Mouse (Mus musculus) forebrain, embryonic 12.5 days (tissue): ENCODE measurements around the gene Cenpa. TPM values are rescaled to one million over a fixed set of nuclear protein-coding genes. Genes with fewer than 3 reads are reported as not detected.

Experiments used
- ATAC-seq: fragments of 200-750 bp; cut with Nextera tagmentation; 2 replicates; pipeline ENCODE4 v1.8.0; 2017; ENCODE audit warnings: moderate TSS enrichment; ENCODE audit not compliant: low FRiP score
- H3K27ac ChIP-seq: fragments of 300-500 bp; sonication (generic); 2 replicates; pipeline ENCODE4 v1.5.1; 2016; ENCODE audit warnings: mild to moderate bottlenecking
- H3K27me3 ChIP-seq: fragments of 300-500 bp; sonication (generic); 2 replicates; pipeline ENCODE4 v1.6.1; 2016; ENCODE audit warnings: mild to moderate bottlenecking
- H3K36me3 ChIP-seq: fragments of 300-500 bp; sonication (generic); replicated peaks from 2 replicates; pipeline ENCODE4 v1.6.1; 2016; ENCODE audit warnings: mild to moderate bottlenecking
- H3K4me1 ChIP-seq: fragments of 300-500 bp; sonication (generic); 2 replicates; pipeline ENCODE4 v1.6.1; 2016
- H3K4me2 ChIP-seq: fragments of 300-500 bp; sonication (generic); 2 replicates; pipeline ENCODE4 v1.6.1; 2016; ENCODE audit warnings: mild to moderate bottlenecking, moderate library complexity
- H3K4me3 ChIP-seq: fragments of 300-500 bp; sonication (generic); replicated peaks from 2 replicates; pipeline ENCODE4 v1.5.1; 2016; ENCODE audit warnings: mild to moderate bottlenecking
- H3K9ac ChIP-seq: fragments of 300-500 bp; sonication (generic); 2 replicates; pipeline ENCODE4 v1.6.1; 2016; ENCODE audit warnings: mild to moderate bottlenecking
- H3K9me3 ChIP-seq: fragments of 300-500 bp; sonication (generic); 2 replicates; pipeline ENCODE4 v1.6.1; 2016
- WGBS: fragments of 180-500 bp; shearing (Covaris S2); methylation state at CpG from one replicate; pipeline ENCODE4 v1.1.7; 2016; 5-methylcytosine and 5-hydroxymethylcytosine counted together
- polyA plus RNA-seq: library from polyadenylated mRNA; unstranded; fragments of >200 nt; fragmentation: Nextera tagmentation; extraction: Ambion mirVana; gene quantifications from 2 replicates; pipeline ENCODE4 v1.2.1, GENCODE M21; 2016

Gene Cenpa
- polyA plus RNA-seq, 1 experiment from 2014 or later = 325 TPM

DNA sequence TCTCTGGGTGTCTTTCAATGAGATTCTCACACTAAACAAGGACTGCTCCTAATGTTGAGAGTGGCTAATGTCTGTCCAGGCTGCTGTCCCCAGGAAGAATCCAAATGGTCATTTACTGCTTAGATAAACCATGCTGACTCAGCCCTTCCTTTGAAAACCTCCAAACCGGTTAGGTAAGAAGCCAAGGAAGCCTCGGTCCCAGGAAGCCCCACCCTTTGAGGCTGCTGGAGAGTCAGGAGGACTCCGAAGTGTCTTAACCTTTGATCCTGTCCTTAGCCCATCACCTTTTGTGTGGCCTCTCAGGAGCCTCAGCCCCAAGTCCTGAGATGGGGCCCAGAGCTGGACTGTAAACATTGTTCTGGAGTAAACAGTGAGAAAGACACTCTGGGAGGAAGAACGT is 17.0 kb upstream of the Cenpa start:
- Histone ChIP-seq H3K27ac (no peak overlapping the region), H3K9me3 (no peaks in the 10 kb centered on the region), H3K4me2 (no peak overlapping the region), H3K4me3 (no peak overlapping the region), H3K36me3 (peaks cover 5% of the 10 kb centered on the region; the same call in 1 of the 2 replicates), H3K9ac (no peak overlapping the region), H3K27me3 (no peaks in the 10 kb centered on the region), H3K4me1 (peaks cover 17% of the 10 kb centered on the region)
- WGBS = 82% methylated on average over 4 of the region's 4 CpGs
- ATAC-seq = no peak

DNA sequence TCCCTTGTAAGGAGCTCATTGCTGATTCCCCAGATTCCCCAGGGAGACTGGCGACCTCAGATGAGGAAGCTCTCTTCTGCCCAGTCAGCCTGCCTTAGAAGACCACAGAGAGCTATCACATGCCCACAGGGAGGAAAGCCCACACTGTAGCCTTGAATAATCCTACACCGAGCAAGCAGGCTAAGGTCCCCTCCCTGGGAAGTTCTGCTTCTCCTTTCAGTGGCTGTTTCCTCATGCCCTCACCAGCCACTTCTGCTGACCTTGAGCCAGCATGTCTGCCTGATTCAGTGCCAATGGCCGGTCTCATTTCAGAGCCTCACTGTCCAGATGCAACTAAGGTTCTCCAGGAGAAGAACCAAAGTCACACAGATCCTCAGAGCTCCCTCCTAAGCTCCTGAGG is 15.8 kb upstream of the Cenpa start:
- no peak overlapping the region for H3K27ac ChIP-seq
- H3K9me3 ChIP-seq = no peaks in the 10 kb centered on the region
- WGBS = 85% methylated on average over 3 of the region's 3 CpGs
- no peaks in the 10 kb centered on the region for H3K27me3 ChIP-seq
- H3K4me2 ChIP-seq = no peak overlapping the region
- H3K4me3 ChIP-seq = no peak overlapping the region
- H3K4me1 ChIP-seq = peaks cover 17% of the 10 kb centered on the region
- H3K36me3 ChIP-seq = peaks cover 17% of the 10 kb centered on the region
- no peak for ATAC-seq
- H3K9ac ChIP-seq = no peak overlapping the region

GRCm38 (mm10) chr5:30651554-30651953 is 15.0 kb upstream of the Cenpa start:
- Histone ChIP-seq H3K4me2 (no peak overlapping the region), H3K27me3 (no peaks in the 10 kb centered on the region), H3K9ac (no peak overlapping the region), H3K9me3 (no peaks in the 10 kb centered on the region), H3K4me1 (peaks cover 17% of the 10 kb centered on the region), H3K4me3 (no peak overlapping the region), H3K36me3 (peaks cover 24% of the 10 kb centered on the region), H3K27ac (no peak overlapping the region)
- ATAC-seq = no peak
- WGBS = 93% methylated on average over 3 of the region's 3 CpGs

GRCm38 (mm10) chr5:30653246-30653645 is 13.3 kb upstream of the Cenpa start:
- 88% methylated on average over 6 of the region's 6 CpGs for WGBS
- no peak overlapping the region for H3K4me2 ChIP-seq
- no peak overlapping the region for H3K27ac ChIP-seq
- H3K4me3 ChIP-seq = no peak overlapping the region
- H3K36me3 ChIP-seq = peaks cover 39% of the 10 kb centered on the region
- H3K4me1 ChIP-seq = peaks cover 10% of the 10 kb centered on the region
- no peak for ATAC-seq
- no peak overlapping the region for H3K9ac ChIP-seq
- H3K9me3 ChIP-seq = no peaks in the 10 kb centered on the region
- no peaks in the 10 kb centered on the region for H3K27me3 ChIP-seq

GRCm38 (mm10) chr5:30655042-30655441 is 11.5 kb upstream of the Cenpa start:
- WGBS = 91% methylated on average over 8 of the region's 8 CpGs
- Histone ChIP-seq H3K36me3 (peaks cover 48% of the 10 kb centered on the region), H3K9me3 (no peaks in the 10 kb centered on the region), H3K27me3 (no peaks in the 10 kb centered on the region), H3K4me2 (no peak overlapping the region), H3K9ac (no peak overlapping the region), H3K4me3 (no peak overlapping the region), H3K27ac (no peak overlapping the region), H3K4me1 (no peaks in the 10 kb centered on the region)
- ATAC-seq = no peak

DNA sequence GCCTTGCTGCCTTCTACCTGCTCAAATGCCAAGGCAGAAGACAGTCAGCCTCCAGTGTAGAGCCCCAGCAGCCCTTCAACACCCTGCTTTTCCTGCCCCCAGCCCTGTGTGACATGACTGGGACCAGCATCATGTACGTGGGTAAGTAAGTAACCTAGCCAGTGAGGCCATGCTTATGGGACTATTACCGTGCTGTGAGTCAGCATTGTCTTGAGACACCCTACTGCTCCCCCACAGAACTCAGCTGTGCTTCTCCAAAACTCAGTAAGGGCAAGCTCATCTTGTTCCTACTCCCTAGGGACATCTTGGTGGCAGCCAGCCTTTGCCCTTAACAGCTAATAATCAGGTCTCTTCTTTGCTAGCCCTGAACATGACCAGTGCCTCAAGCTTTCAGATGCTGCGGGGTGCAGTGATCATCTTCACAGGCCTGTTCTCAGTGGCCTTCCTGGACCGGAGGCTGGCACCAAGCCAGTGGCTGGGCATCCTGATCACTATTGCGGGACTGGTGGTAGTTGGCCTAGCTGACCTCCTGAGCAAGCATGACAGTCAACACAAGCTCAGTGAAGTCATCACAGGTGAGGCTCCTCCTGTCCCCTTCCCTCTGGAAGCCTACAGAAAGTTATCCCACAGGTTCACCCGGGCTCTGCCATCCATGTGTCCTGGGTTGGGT is 10.9 kb upstream of the Cenpa start:
- no peaks in the 10 kb centered on the region for H3K4me1 ChIP-seq
- WGBS = 86% methylated on average over 6 of the region's 6 CpGs
- H3K4me3 ChIP-seq = no peak overlapping the region
- no peak overlapping the region for H3K9ac ChIP-seq
- no peak overlapping the region for H3K4me2 ChIP-seq
- no peak overlapping the region for H3K27ac ChIP-seq
- peaks cover 48% of the 10 kb centered on the region for H3K36me3 ChIP-seq
- H3K9me3 ChIP-seq = no peaks in the 10 kb centered on the region
- no peaks in the 10 kb centered on the region for H3K27me3 ChIP-seq
- no peak for ATAC-seq

DNA sequence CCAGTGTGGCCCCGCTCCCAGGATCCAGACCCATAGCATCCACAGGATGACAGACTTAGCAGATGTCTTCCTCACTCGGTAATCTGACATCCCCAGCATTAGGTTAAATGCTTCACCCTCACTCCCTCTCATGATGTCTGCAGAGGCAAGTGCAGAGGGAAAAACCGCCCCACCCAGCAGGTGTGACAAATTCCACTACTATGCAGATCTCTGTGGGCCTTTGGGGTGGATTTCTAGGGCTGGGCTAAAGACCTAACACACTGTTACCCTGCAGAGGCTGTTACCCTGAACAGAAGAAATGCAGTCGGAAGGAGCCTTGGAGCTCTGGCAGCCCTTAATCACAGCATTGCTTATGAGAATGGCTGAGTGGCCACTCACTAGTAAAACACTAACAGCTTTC is 7.5 kb upstream of the Cenpa start:
- Histone ChIP-seq H3K9ac (no peak overlapping the region), H3K9me3 (no peaks in the 10 kb centered on the region), H3K4me3 (no peak overlapping the region), H3K4me2 (no peak overlapping the region), H3K36me3 (peaks cover 44% of the 10 kb centered on the region), H3K4me1 (no peaks in the 10 kb centered on the region), H3K27ac (no peak overlapping the region), H3K27me3 (no peaks in the 10 kb centered on the region)
- 81% methylated on average over 4 of the region's 4 CpGs for WGBS
- ATAC-seq = no peak

- H3K27ac ChIP-seq = no peak overlapping the region
- H3K4me2 ChIP-seq = no peak overlapping the region
- H3K4me3 ChIP-seq = no peak overlapping the region
- no peak for ATAC-seq
- H3K36me3 ChIP-seq = peaks cover 36% of the 10 kb centered on the region
- no peaks in the 10 kb centered on the region for H3K4me1 ChIP-seq
- WGBS = 79% methylated on average over 1 of the region's 1 CpGs
- H3K27me3 ChIP-seq = no peaks in the 10 kb centered on the region
- no peaks in the 10 kb centered on the region for H3K9me3 ChIP-seq
- no peak overlapping the region for H3K9ac ChIP-seq
Measured at GRCm38 (mm10) chr5:30660278-30660677, 6.3 kb upstream of the Cenpa start.

- Histone ChIP-seq H3K9me3 (no peaks in the 10 kb centered on the region), H3K4me2 (no peak overlapping the region), H3K9ac (no peak overlapping the region), H3K4me1 (no peaks in the 10 kb centered on the region), H3K27ac (no peak overlapping the region), H3K36me3 (peaks cover 30% of the 10 kb centered on the region), H3K4me3 (no peak overlapping the region), H3K27me3 (no peaks in the 10 kb centered on the region)
- no peak for ATAC-seq
- WGBS = 94% methylated on average over 5 of the region's 5 CpGs
Measured at GRCm38 (mm10) chr5:30660813-30661212, 5.8 kb upstream of the Cenpa start.

DNA sequence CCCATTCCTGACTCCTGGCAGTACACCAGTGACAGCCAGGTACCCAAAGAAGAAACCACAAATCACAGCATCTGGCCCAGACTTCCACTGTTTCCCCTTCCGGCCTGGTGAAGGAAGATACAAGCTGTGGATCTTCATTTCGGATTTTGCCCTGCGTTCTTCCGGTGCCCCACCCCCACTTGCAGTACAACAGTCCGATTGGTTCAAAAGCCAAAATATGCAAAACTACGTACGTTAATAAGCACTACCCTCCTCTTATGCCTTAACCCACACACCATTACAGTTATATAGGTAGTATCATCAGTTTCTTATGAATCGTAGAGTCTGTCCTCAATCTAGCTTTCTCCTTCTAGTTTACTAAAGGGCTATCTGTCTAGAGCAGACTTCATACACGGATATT is 1.2 kb upstream of the Cenpa start:
- H3K9ac ChIP-seq = no peak overlapping the region
- H3K4me1 ChIP-seq = peaks cover 26% of the 10 kb centered on the region
- H3K27me3 ChIP-seq = no peaks in the 10 kb centered on the region
- peaks cover 16% of the 10 kb centered on the region for H3K36me3 ChIP-seq
- H3K9me3 ChIP-seq = no peaks in the 10 kb centered on the region
- no peak overlapping the region for H3K4me2 ChIP-seq
- no peak overlapping the region for H3K27ac ChIP-seq
- 90% methylated on average over 9 of the region's 9 CpGs for WGBS
- no peak for ATAC-seq
- H3K4me3 ChIP-seq = no peak overlapping the region

DNA sequence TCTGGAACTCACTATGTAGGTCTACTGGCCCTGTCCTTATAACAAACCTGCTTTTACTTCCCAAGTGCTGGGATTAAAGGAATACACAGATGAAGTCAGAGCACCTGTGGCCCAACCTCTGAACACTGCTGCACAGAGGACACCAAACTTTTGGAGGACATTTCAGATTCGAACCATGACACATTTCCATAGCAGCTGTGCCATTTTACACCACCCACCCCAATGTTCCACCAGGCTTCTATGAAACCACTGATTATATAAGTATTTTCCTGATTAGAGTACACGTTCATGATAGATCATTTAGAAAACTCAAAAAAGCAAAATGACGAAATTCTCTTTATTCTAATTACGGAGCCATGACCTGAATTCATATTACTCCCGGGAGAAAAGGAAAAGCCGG is 609 bp upstream of the Cenpa start:
- H3K4me1 ChIP-seq = peaks cover 26% of the 10 kb centered on the region
- H3K4me2 ChIP-seq = peak overlapping the region; percentile 63
- H3K27ac ChIP-seq = peak overlapping the region; percentile 61; the same call in 1 of the 2 replicates
- no peak for ATAC-seq
- H3K4me3 ChIP-seq = peak overlapping the region; percentile 81
- peak overlapping the region; percentile 48; the same call in 1 of the 2 replicates for H3K9ac ChIP-seq
- 72% methylated on average over 6 of the region's 6 CpGs for WGBS
- no peaks in the 10 kb centered on the region for H3K9me3 ChIP-seq
- H3K27me3 ChIP-seq = no peaks in the 10 kb centered on the region
- H3K36me3 ChIP-seq = peaks cover 22% of the 10 kb centered on the region

DNA sequence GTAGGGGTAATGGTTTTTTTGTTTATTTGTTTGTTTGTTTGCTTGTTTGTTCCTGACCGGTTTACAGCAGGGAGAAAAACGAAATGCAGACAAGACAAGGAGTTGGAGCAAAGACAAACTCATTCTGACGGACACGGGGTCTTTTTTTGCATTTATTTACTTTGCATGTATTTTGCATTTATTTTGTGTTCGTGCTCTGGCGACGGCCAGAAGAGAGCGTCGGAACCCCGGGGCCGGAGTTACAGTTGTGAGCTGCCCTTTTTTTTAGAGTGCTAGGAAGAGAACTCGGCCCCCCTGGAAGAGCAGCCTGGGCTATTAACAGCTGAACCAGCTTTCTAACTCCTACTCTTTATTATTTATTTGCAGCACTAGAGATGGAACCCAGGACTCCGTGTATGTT is 638 bp downstream of the Cenpa start:
- H3K4me3 ChIP-seq = peak overlapping the region; percentile 81
- H3K9me3 ChIP-seq = no peaks in the 10 kb centered on the region
- no peak for ATAC-seq
- peak overlapping the region; percentile 74; the same call in 1 of the 2 replicates for H3K27ac ChIP-seq
- H3K4me1 ChIP-seq = peaks cover 26% of the 10 kb centered on the region
- peak overlapping the region; percentile 63 for H3K4me2 ChIP-seq
- no peaks in the 10 kb centered on the region for H3K27me3 ChIP-seq
- under 1% methylated on average over 13 of the region's 13 CpGs for WGBS
- H3K9ac ChIP-seq = peak overlapping the region; percentile 80
- H3K36me3 ChIP-seq = peaks cover 32% of the 10 kb centered on the region

- peaks cover 37% of the 10 kb centered on the region for H3K36me3 ChIP-seq
- no peaks in the 10 kb centered on the region for H3K9me3 ChIP-seq
- 6% methylated on average over 3 of the region's 3 CpGs for WGBS
- no peaks in the 10 kb centered on the region for H3K27me3 ChIP-seq
- no peak for ATAC-seq
- peaks cover 26% of the 10 kb centered on the region for H3K4me1 ChIP-seq
- H3K27ac ChIP-seq = no peak overlapping the region
- peak overlapping the region; percentile 80 for H3K9ac ChIP-seq
- peak overlapping the region; percentile 63 for H3K4me2 ChIP-seq
- peak overlapping the region; percentile 81 for H3K4me3 ChIP-seq
Measured at GRCm38 (mm10) chr5:30667686-30668085, 1.1 kb downstream of the Cenpa start.
